Mouse (Mus musculus) kidney, embryonic 14.5 days (tissue): ENCODE measurements around the gene Fxyd1. TPM values are rescaled to one million over a fixed set of nuclear protein-coding genes. Genes with fewer than 3 reads are reported as not detected.
A peak's percentile ranks its signal among the peaks of the same experiment; 100 is the strongest.

Source experiments
- ATAC-seq: fragments of 200-750 bp; cut with Nextera tagmentation; 2 replicates; pipeline ENCODE4 v1.8.0; 2017; ENCODE audit warnings: moderate number of reproducible peaks, mild to moderate bottlenecking, moderate TSS enrichment, moderate library complexity; ENCODE audit not compliant: low FRiP score, low TSS enrichment
- H3K27ac ChIP-seq: fragments of 300-500 bp; sonication (generic); 2 replicates; pipeline ENCODE4 v1.5.1; 2014; ENCODE audit warnings: low read depth, mild to moderate bottlenecking, low read length, moderate library complexity, mixed read lengths
- H3K27me3 ChIP-seq: fragments of 300-500 bp; sonication (generic); 2 replicates; pipeline ENCODE4 v1.6.1; 2014; ENCODE audit warnings: mild to moderate bottlenecking, low read length; ENCODE audit not compliant: control insufficient read depth, insufficient read depth
- H3K36me3 ChIP-seq: fragments of 300-500 bp; sonication (generic); 2 replicates; pipeline ENCODE4 v1.6.1; 2014; ENCODE audit warnings: low read length, mixed read lengths; ENCODE audit not compliant: control insufficient read depth, insufficient read depth
- H3K4me1 ChIP-seq: fragments of 300-500 bp; sonication (generic); 2 replicates; pipeline ENCODE4 v1.6.1; 2014; ENCODE audit warnings: low read length, mixed read lengths; ENCODE audit not compliant: control insufficient read depth, insufficient read depth
- H3K4me2 ChIP-seq: fragments of 300-500 bp; sonication (generic); replicated peaks from 2 replicates; pipeline ENCODE4 v1.6.1; 2014; ENCODE audit warnings: low read depth, mild to moderate bottlenecking, low read length
- H3K4me3 ChIP-seq: fragments of 300-500 bp; sonication (generic); 2 replicates; pipeline ENCODE4 v1.5.1; 2014; ENCODE audit warnings: mild to moderate bottlenecking, low read length
- H3K9ac ChIP-seq: fragments of 300-500 bp; sonication (generic); 2 replicates; pipeline ENCODE4 v1.6.1; 2014; ENCODE audit warnings: low read depth, mild to moderate bottlenecking, low read length, moderate library complexity
- H3K9me3 ChIP-seq: fragments of 300-500 bp; sonication (generic); 2 replicates; pipeline ENCODE4 v1.6.1; 2016; ENCODE audit warnings: low read length; ENCODE audit not compliant: control insufficient read depth
- WGBS: fragments of 180-500 bp; shearing (Covaris S2); extraction: QIAGEN DNeasy Blood & Tissue Kit; methylation state at CpG from one replicate; pipeline ENCODE4 v1.1.7; 2014; 5-methylcytosine and 5-hydroxymethylcytosine counted together
- microRNA-seq: library from miRNA; unstranded; fragments of <30 nt; microRNA quantifications from one replicate; pipeline ENCODE4, GENCODE M21; 2016
- polyA plus RNA-seq: library from polyadenylated mRNA; unstranded; fragments of >200 nt; fragmentation: Nextera tagmentation; extraction: Ambion mirVana; gene quantifications from 2 replicates; pipeline ENCODE4 v1.2.1, GENCODE M21; 2014

Gene Fxyd1
- polyA plus RNA-seq, 1 experiment from 2014 or later: 29.8 TPM

- Histone ChIP-seq H3K4me3 (no peak overlapping the region), H3K9me3 (no peaks in the 10 kb centered on the region), H3K27ac (no peak overlapping the region), H3K27me3 (no peaks in the 10 kb centered on the region), H3K4me1 (no peaks in the 10 kb centered on the region), H3K9ac (no peak overlapping the region), H3K36me3 (no peaks in the 10 kb centered on the region), H3K4me2 (no peak overlapping the region)
- 76% methylated on average over 8 of the region's 8 CpGs for WGBS
- no peak for ATAC-seq
These were observed 28.4 kb downstream of the Fxyd1 start for GRCm38 (mm10) chr7:31028609-31029008.

- Histone ChIP-seq H3K9me3 (no peaks in the 10 kb centered on the region), H3K9ac (no peak overlapping the region), H3K4me3 (no peak overlapping the region), H3K27ac (no peak overlapping the region), H3K4me1 (0 out of 2 replicates have a peak, but pooled peaks cover 9% of the 10 kb centered on the region), H3K36me3 (no peaks in the 10 kb centered on the region), H3K4me2 (no peak overlapping the region), H3K27me3 (no peaks in the 10 kb centered on the region)
- ATAC-seq: peak; percentile 78
- 35% methylated on average over 10 of the region's 10 CpGs for WGBS
These were observed 39.7 kb downstream of the Fxyd1 start for GRCm38 (mm10) chr7:31017104-31017901.

GRCm38 (mm10) chr7:31012971-31013370 is 44.0 kb downstream of the Fxyd1 start:
- 89% methylated on average over 5 of the region's 5 CpGs for WGBS

GRCm38 (mm10) chr7:31008889-31009288 is 48.1 kb downstream of the Fxyd1 start:
- no peak overlapping the region for H3K4me2 ChIP-seq
- H3K27ac ChIP-seq: no peak overlapping the region
- peaks cover 4% of the 10 kb centered on the region; the same call in 1 of the 2 replicates for H3K4me1 ChIP-seq
- 20% methylated on average over 3 of the region's 3 CpGs for WGBS
- no peak overlapping the region for H3K9ac ChIP-seq
- H3K4me3 ChIP-seq: no peak overlapping the region
- no peaks in the 10 kb centered on the region for H3K36me3 ChIP-seq
- no peaks in the 10 kb centered on the region for H3K27me3 ChIP-seq
- H3K9me3 ChIP-seq: no peaks in the 10 kb centered on the region
- peak; percentile 85 for ATAC-seq

More at GRCm38 (mm10) chr7:31012971-31013370, 44.0 kb downstream of the Fxyd1 start:
- Histone ChIP-seq H3K36me3 (no peaks in the 10 kb centered on the region), H3K4me3 (no peak overlapping the region), H3K4me2 (no peak overlapping the region), H3K9me3 (no peaks in the 10 kb centered on the region), H3K9ac (no peak overlapping the region), H3K4me1 (peaks cover 12% of the 10 kb centered on the region; the same call in 1 of the 2 replicates), H3K27ac (no peak overlapping the region), H3K27me3 (no peaks in the 10 kb centered on the region)
- ATAC-seq: no peak

- H3K27ac ChIP-seq: no peak overlapping the region
- H3K9ac ChIP-seq: no peak overlapping the region
- no peaks in the 10 kb centered on the region for H3K27me3 ChIP-seq
- peaks cover 4% of the 10 kb centered on the region; the same call in 1 of the 2 replicates for H3K4me1 ChIP-seq
- H3K4me3 ChIP-seq: no peak overlapping the region
- WGBS: 63% methylated on average over 1 of the region's 1 CpGs
- H3K4me2 ChIP-seq: no peak overlapping the region
- no peaks in the 10 kb centered on the region for H3K36me3 ChIP-seq
- H3K9me3 ChIP-seq: no peaks in the 10 kb centered on the region
- ATAC-seq: 0 out of 2 replicates have a peak, but pooled peaks have one; percentile 41
These were observed 48.8 kb downstream of the Fxyd1 start for GRCm38 (mm10) chr7:31008175-31008574.

GRCm38 (mm10) chr7:31007775-31008174 is 49.2 kb downstream of the Fxyd1 start:
- no peak overlapping the region for H3K4me2 ChIP-seq
- 95% methylated on average over 1 of the region's 1 CpGs for WGBS
- no peaks in the 10 kb centered on the region for H3K36me3 ChIP-seq
- H3K4me1 ChIP-seq: peaks cover 4% of the 10 kb centered on the region; the same call in 1 of the 2 replicates
- no peak for ATAC-seq
- H3K4me3 ChIP-seq: no peak overlapping the region
- H3K27ac ChIP-seq: no peak overlapping the region
- no peak overlapping the region for H3K9ac ChIP-seq
- H3K27me3 ChIP-seq: no peaks in the 10 kb centered on the region
- no peaks in the 10 kb centered on the region for H3K9me3 ChIP-seq

- no peaks in the 10 kb centered on the region for H3K36me3 ChIP-seq
- no peak overlapping the region for H3K4me3 ChIP-seq
- peaks cover 12% of the 10 kb centered on the region; the same call in 1 of the 2 replicates for H3K4me1 ChIP-seq
- no peak overlapping the region for H3K4me2 ChIP-seq
- no peak for ATAC-seq
- no peaks in the 10 kb centered on the region for H3K27me3 ChIP-seq
- no peaks in the 10 kb centered on the region for H3K9me3 ChIP-seq
- H3K27ac ChIP-seq: no peak overlapping the region
- WGBS: 70% methylated on average over 8 of the region's 8 CpGs
- no peak overlapping the region for H3K9ac ChIP-seq
These were observed 54.3 kb downstream of the Fxyd1 start for GRCm38 (mm10) chr7:31002650-31003049.

Small RNA genes lying within 50 kb of the gene (microRNA-seq; reads per million reads assigned to microRNA genes)
- gene Mir7050: not detected

Other genes with a start within 250 kb of the Fxyd1 start
- gene Ffar2, start 233.4 kb downstream of the Fxyd1 start, polyA plus RNA-seq: 0.31 TPM in 1 of 2 replicates, not detected in the other
- not detected in 2 replicates for gene Ffar3, start 201.0 kb downstream of the Fxyd1 start, polyA plus RNA-seq
- gene Ffar1, start 195.6 kb downstream of the Fxyd1 start, polyA plus RNA-seq: not detected in 2 replicates
- 0.55 TPM in 1 of 2 replicates, not detected in the other for gene Cd22, start 176.9 kb downstream of the Fxyd1 start, polyA plus RNA-seq
- 0.28 and 0.30 TPM in 2 replicates for gene Mag, start 142.3 kb downstream of the Fxyd1 start, polyA plus RNA-seq
- not detected in 2 replicates for gene Hamp2, start 132.5 kb downstream of the Fxyd1 start, polyA plus RNA-seq
- gene Hamp, start 113.2 kb downstream of the Fxyd1 start, polyA plus RNA-seq: not detected in 2 replicates
- 21.1 and 29.2 TPM in 2 replicates for gene Usf2, start 100.4 kb downstream of the Fxyd1 start, polyA plus RNA-seq
- gene Lsr, start 83.7 kb downstream of the Fxyd1 start, polyA plus RNA-seq: 48.5 and 57.1 TPM in 2 replicates
- 5.3 TPM in 2 replicates for gene Fam187b, start 83.4 kb downstream of the Fxyd1 start, polyA plus RNA-seq
- gene Fxyd5, start 14.7 kb downstream of the Fxyd1 start, polyA plus RNA-seq: 23.3 and 25.8 TPM in 2 replicates
- 8.0 and 9.5 TPM in 2 replicates for gene Fxyd7, start 5.7 kb downstream of the Fxyd1 start, polyA plus RNA-seq
- gene Lgi4, start 2.1 kb upstream of the Fxyd1 start, polyA plus RNA-seq: 0.47 TPM in 1 of 2 replicates, not detected in the other
- gene Fxyd3, start 19.5 kb upstream of the Fxyd1 start, polyA plus RNA-seq: 13.4 and 18.2 TPM in 2 replicates
- gene Hpn, start 58.1 kb upstream of the Fxyd1 start, polyA plus RNA-seq: 26.4 and 27.5 TPM in 2 replicates
- gene Scn1b, start 69.8 kb upstream of the Fxyd1 start, polyA plus RNA-seq: 1.0 and 1.6 TPM in 2 replicates
- gene Gramd1a, start 98.7 kb upstream of the Fxyd1 start, polyA plus RNA-seq: 50.3 and 61.9 TPM in 2 replicates
- not detected in 2 replicates for gene Scgb2b2, start 233.3 kb upstream of the Fxyd1 start, polyA plus RNA-seq
- gene Scgb1b2, start 234.6 kb upstream of the Fxyd1 start, polyA plus RNA-seq: not detected in 2 replicates